Mouse (Mus musculus): Measurements from ENCODE around the gene Agpat3. TPM values are rescaled to one million over a fixed set of nuclear protein-coding genes. Genes with fewer than 3 reads are reported as not detected.
"Not testable (repeated sequence)": the region's sequence is repeated elsewhere in the genome, so short reads cannot be mapped to it uniquely, and the experiment has no call there.

Agpat3 gene
- polyA plus RNA-seq, 1 experiment from 2014 or later, result 99.7 TPM

GRCm38 (mm10) chr10:78360290-78360711 lies 8.0 kb upstream of the Agpat3 start:
- 22% methylated on average over 3 of the region's 3 CpGs for WGBS
- Histone ChIP-seq H3K27ac (replicated peaks) (peak overlapping the region; percentile 25; the same call in 1 of the 2 replicates), H3K4me2 (replicated peaks) (no peak overlapping the region), H3K27me3 (no peaks in the 10 kb centered on the region), H3K4me3 (replicated peaks) (no peak overlapping the region), H3K4me1 (peaks cover 8% of the 10 kb centered on the region; the same call in 1 of the 2 replicates), H3K36me3 (no peaks in the 10 kb centered on the region), H3K9me3 (replicated peaks) (no peaks in the 10 kb centered on the region), H3K9ac (no peak overlapping the region)
- no peak for ATAC-seq (ENCODE audit: insufficient number of reproducible peaks, low FRiP score, low TSS enrichment, low read depth)

- not testable (repeated sequence) for H3K36me3 ChIP-seq; H3K27me3 ChIP-seq; H3K4me1 ChIP-seq; H3K4me2 ChIP-seq (replicated peaks); H3K4me3 ChIP-seq (replicated peaks); ATAC-seq (ENCODE audit: insufficient number of reproducible peaks, low FRiP score, low TSS enrichment, low read depth); H3K27ac ChIP-seq (replicated peaks); H3K9ac ChIP-seq; H3K9me3 ChIP-seq (replicated peaks)
- WGBS, result 86% methylated on average over 3 of the region's 3 CpGs
These were observed 6.7 kb upstream of the Agpat3 start for GRCm38 (mm10) chr10:78358999-78359398.

- WGBS, result 81% methylated on average over 4 of the region's 4 CpGs
- H3K9ac ChIP-seq, result no peak overlapping the region
- H3K27me3 ChIP-seq, result no peaks in the 10 kb centered on the region
- peaks cover 8% of the 10 kb centered on the region; the same call in 1 of the 2 replicates for H3K4me1 ChIP-seq
- no peak overlapping the region for H3K4me3 ChIP-seq (replicated peaks)
- no peak overlapping the region for H3K4me2 ChIP-seq (replicated peaks)
- no peaks in the 10 kb centered on the region for H3K9me3 ChIP-seq (replicated peaks)
- ATAC-seq (ENCODE audit: insufficient number of reproducible peaks, low FRiP score, low TSS enrichment, low read depth), result no peak
- H3K27ac ChIP-seq (replicated peaks), result no peak overlapping the region
- H3K36me3 ChIP-seq, result no peaks in the 10 kb centered on the region
These were observed 6.0 kb upstream of the Agpat3 start for GRCm38 (mm10) chr10:78358266-78358665.

GRCm38 (mm10) chr10:78357742-78358141 lies 5.5 kb upstream of the Agpat3 start:
- WGBS, result 85% methylated on average over 5 of the region's 5 CpGs
- Histone ChIP-seq H3K4me3 (replicated peaks) (no peak overlapping the region), H3K27me3 (no peaks in the 10 kb centered on the region), H3K36me3 (no peaks in the 10 kb centered on the region), H3K9ac (no peak overlapping the region), H3K9me3 (replicated peaks) (no peaks in the 10 kb centered on the region), H3K4me2 (replicated peaks) (no peak overlapping the region), H3K4me1 (peaks cover 8% of the 10 kb centered on the region; the same call in 1 of the 2 replicates), H3K27ac (replicated peaks) (no peak overlapping the region)
- ATAC-seq (ENCODE audit: insufficient number of reproducible peaks, low FRiP score, low TSS enrichment, low read depth), result no peak

- H3K4me1 ChIP-seq, result peaks cover 12% of the 10 kb centered on the region
- 33% methylated on average over 1 of the region's 1 CpGs for WGBS
- H3K27ac ChIP-seq (replicated peaks), result no peak overlapping the region
- no peak overlapping the region for H3K4me2 ChIP-seq (replicated peaks)
- ATAC-seq (ENCODE audit: insufficient number of reproducible peaks, low FRiP score, low TSS enrichment, low read depth), result peak; percentile 32; the same call in 1 of the 2 replicates
- no peaks in the 10 kb centered on the region for H3K9me3 ChIP-seq (replicated peaks)
- no peaks in the 10 kb centered on the region for H3K36me3 ChIP-seq
- no peaks in the 10 kb centered on the region for H3K27me3 ChIP-seq
- no peak overlapping the region for H3K4me3 ChIP-seq (replicated peaks)
- H3K9ac ChIP-seq, result 0 out of 2 replicates have a peak overlapping the region, but pooled peaks have one; percentile 1
These were observed 3.8 kb upstream of the Agpat3 start for GRCm38 (mm10) chr10:78355931-78356593.

- no peaks in the 10 kb centered on the region for H3K9me3 ChIP-seq (replicated peaks)
- no peaks in the 10 kb centered on the region for H3K36me3 ChIP-seq
- no peak overlapping the region; the same call in 1 of the 2 replicates for H3K4me3 ChIP-seq (replicated peaks)
- 0 out of 2 replicates have a peak overlapping the region, but pooled peaks have one; percentile 29 for H3K27ac ChIP-seq (replicated peaks)
- no peak overlapping the region for H3K9ac ChIP-seq
- ATAC-seq (ENCODE audit: insufficient number of reproducible peaks, low FRiP score, low TSS enrichment, low read depth), result no peak
- H3K27me3 ChIP-seq, result no peaks in the 10 kb centered on the region
- H3K4me2 ChIP-seq (replicated peaks), result no peak overlapping the region
- WGBS, result 70% methylated on average over 4 of the region's 4 CpGs
- H3K4me1 ChIP-seq, result peaks cover 21% of the 10 kb centered on the region
These were observed 907 bp upstream of the Agpat3 start for GRCm38 (mm10) chr10:78353196-78353595.

GRCm38 (mm10) chr10:78352666-78353030 lies 359 bp upstream of the Agpat3 start:
- 23% methylated on average over 8 of the region's 8 CpGs for WGBS
- no peaks in the 10 kb centered on the region for H3K9me3 ChIP-seq (replicated peaks)
- peaks cover 21% of the 10 kb centered on the region for H3K4me1 ChIP-seq
- peak overlapping the region; percentile 63 for H3K4me2 ChIP-seq (replicated peaks)
- peak overlapping the region; percentile 90 for H3K4me3 ChIP-seq (replicated peaks)
- no peaks in the 10 kb centered on the region for H3K36me3 ChIP-seq
- peak overlapping the region; percentile 76 for H3K27ac ChIP-seq (replicated peaks)
- no peak for ATAC-seq (ENCODE audit: insufficient number of reproducible peaks, low FRiP score, low TSS enrichment, low read depth)
- H3K27me3 ChIP-seq, result no peaks in the 10 kb centered on the region
- H3K9ac ChIP-seq, result peak overlapping the region; percentile 91

- Histone ChIP-seq H3K4me2 (replicated peaks) (peak overlapping the region; percentile 63), H3K9me3 (replicated peaks) (no peaks in the 10 kb centered on the region), H3K4me3 (replicated peaks) (peak overlapping the region; percentile 90), H3K4me1 (peaks cover 21% of the 10 kb centered on the region), H3K9ac (peak overlapping the region; percentile 91), H3K36me3 (no peaks in the 10 kb centered on the region), H3K27ac (replicated peaks) (peak overlapping the region; percentile 76), H3K27me3 (no peaks in the 10 kb centered on the region)
- no peak for ATAC-seq (ENCODE audit: insufficient number of reproducible peaks, low FRiP score, low TSS enrichment, low read depth)
- WGBS, result under 1% methylated on average over 13 of the region's 13 CpGs
These were observed 764 bp downstream of the Agpat3 start for GRCm38 (mm10) chr10:78351564-78351886.

- H3K4me3 ChIP-seq (replicated peaks), result peak overlapping the region; percentile 90
- H3K27me3 ChIP-seq, result no peaks in the 10 kb centered on the region
- ATAC-seq (ENCODE audit: insufficient number of reproducible peaks, low FRiP score, low TSS enrichment, low read depth), result no peak
- H3K9me3 ChIP-seq (replicated peaks), result no peaks in the 10 kb centered on the region
- H3K4me1 ChIP-seq, result peaks cover 21% of the 10 kb centered on the region
- peak overlapping the region; percentile 91 for H3K9ac ChIP-seq
- H3K36me3 ChIP-seq, result no peaks in the 10 kb centered on the region
- H3K27ac ChIP-seq (replicated peaks), result peak overlapping the region; percentile 76; the same call in 1 of the 2 replicates
- H3K4me2 ChIP-seq (replicated peaks), result peak overlapping the region; percentile 63
- WGBS, result 26% methylated on average over 6 of the region's 6 CpGs
These were observed 1.3 kb downstream of the Agpat3 start for GRCm38 (mm10) chr10:78350796-78351556.

GRCm38 (mm10) chr10:78349464-78350165 lies 2.7 kb downstream of the Agpat3 start:
- H3K9ac ChIP-seq, result no peak overlapping the region

GRCm38 (mm10) chr10:78348211-78348610 lies 4.1 kb downstream of the Agpat3 start:
- H3K27ac ChIP-seq (replicated peaks), result no peak overlapping the region
- no peak overlapping the region for H3K9ac ChIP-seq
- H3K27me3 ChIP-seq, result no peaks in the 10 kb centered on the region
- H3K9me3 ChIP-seq (replicated peaks), result no peaks in the 10 kb centered on the region
- H3K36me3 ChIP-seq, result no peaks in the 10 kb centered on the region
- no peak overlapping the region for H3K4me3 ChIP-seq (replicated peaks)
- ATAC-seq (ENCODE audit: insufficient number of reproducible peaks, low FRiP score, low TSS enrichment, low read depth), result no peak
- peaks cover 21% of the 10 kb centered on the region for H3K4me1 ChIP-seq
- 91% methylated on average over 5 of the region's 5 CpGs for WGBS
- H3K4me2 ChIP-seq (replicated peaks), result no peak overlapping the region

More at GRCm38 (mm10) chr10:78349464-78350165, 2.7 kb downstream of the Agpat3 start:
- Histone ChIP-seq H3K4me2 (replicated peaks) (0 out of 2 replicates have a peak overlapping the region, but pooled peaks have one; percentile 8), H3K27ac (replicated peaks) (no peak overlapping the region), H3K9me3 (replicated peaks) (no peaks in the 10 kb centered on the region), H3K36me3 (no peaks in the 10 kb centered on the region), H3K4me1 (peaks cover 21% of the 10 kb centered on the region), H3K4me3 (replicated peaks) (no peak overlapping the region), H3K27me3 (no peaks in the 10 kb centered on the region)
- WGBS, result 75% methylated on average over 15 of the region's 15 CpGs
- ATAC-seq (ENCODE audit: insufficient number of reproducible peaks, low FRiP score, low TSS enrichment, low read depth), result no peak
